Mouse (Mus musculus) bone marrow macrophage, adult 2 months (primary cell): Measurements from ENCODE around the gene Rps16.

Source experiments
- CTCF ChIP-seq: IDR thresholded peaks from 2 replicates; pipeline ENCODE4 v1.5.1; 2012; ENCODE audit warnings: low read depth, mild to moderate bottlenecking, low read length, moderate library complexity
- POLR2A ChIP-seq: IDR thresholded peaks from 2 replicates; pipeline ENCODE4 v1.6.1; 2012; ENCODE audit warnings: mild to moderate bottlenecking, low read depth, low read length, borderline replicate concordance

- TF ChIP-seq CTCF (no peak), POLR2A (no peak)
These were observed 9.4 kb downstream of the Rps16 start for GRCm38 (mm10) chr7:28359854-28360253.
